Mouse (Mus musculus) midbrain, embryonic 16.5 days (tissue): ENCODE results near the gene Ddx10. TPM values are rescaled to one million over a fixed set of nuclear protein-coding genes. Genes with fewer than 3 reads are reported as not detected.

ENCODE experiments used
- ATAC-seq: fragments of 200-750 bp; cut with Nextera tagmentation; 2 replicates; pipeline ENCODE4 v1.8.0; 2017; ENCODE audit warnings: moderate TSS enrichment
- H3K27ac ChIP-seq: fragments of 300-500 bp; sonication (generic); 2 replicates; pipeline ENCODE4 v1.5.1; 2014; ENCODE audit warnings: mild to moderate bottlenecking, low read length, mixed read lengths
- H3K27me3 ChIP-seq: fragments of 300-500 bp; sonication (generic); 2 replicates; pipeline ENCODE4 v1.6.1; 2014; ENCODE audit warnings: low read depth, low read length, mixed read lengths; ENCODE audit not compliant: control insufficient read depth, insufficient read depth
- H3K36me3 ChIP-seq: fragments of 300-500 bp; sonication (generic); 2 replicates; pipeline ENCODE4 v1.6.1; 2014; ENCODE audit warnings: mild to moderate bottlenecking, low read length, moderate library complexity, mixed read lengths; ENCODE audit not compliant: control insufficient read depth, insufficient read depth
- H3K4me1 ChIP-seq: fragments of 300-500 bp; sonication (generic); 2 replicates; pipeline ENCODE4 v1.6.1; 2014; ENCODE audit warnings: mild to moderate bottlenecking, low read length, mixed read lengths; ENCODE audit not compliant: control insufficient read depth, insufficient read depth
- H3K4me2 ChIP-seq: fragments of 300-500 bp; sonication (generic); 2 replicates; pipeline ENCODE4 v1.6.1; 2014; ENCODE audit warnings: mild to moderate bottlenecking, low read length, mixed read lengths
- H3K4me3 ChIP-seq: fragments of 300-500 bp; sonication (generic); 2 replicates; pipeline ENCODE4 v1.5.1; 2014; ENCODE audit warnings: low read depth, mild to moderate bottlenecking, low read length, moderate library complexity, mixed read lengths
- H3K9ac ChIP-seq: fragments of 300-500 bp; sonication (generic); 2 replicates; pipeline ENCODE4 v1.6.1; 2014; ENCODE audit warnings: low read depth, low read length, mixed read lengths
- H3K9me3 ChIP-seq: fragments of 300-500 bp; sonication (generic); replicated peaks from 2 replicates; pipeline ENCODE4 v1.6.1; 2014; ENCODE audit warnings: mild to moderate bottlenecking, low read length, mixed read lengths; ENCODE audit not compliant: control insufficient read depth, poor library complexity, severe bottlenecking
- WGBS: fragments of 180-500 bp; shearing (Covaris S2); extraction: QIAGEN DNeasy Blood & Tissue Kit; methylation state at CpG from one replicate; pipeline ENCODE4 v1.1.7; 2014; 5-methylcytosine and 5-hydroxymethylcytosine counted together
- polyA plus RNA-seq: library from polyadenylated mRNA; unstranded; fragments of >200 nt; fragmentation: Nextera tagmentation; extraction: Ambion mirVana; gene quantifications from 2 replicates; pipeline ENCODE4 v1.2.1, GENCODE M21; 2015

Ddx10 gene
- polyA plus RNA-seq, 1 experiment from 2014 or later = 24.8 TPM

DNA sequence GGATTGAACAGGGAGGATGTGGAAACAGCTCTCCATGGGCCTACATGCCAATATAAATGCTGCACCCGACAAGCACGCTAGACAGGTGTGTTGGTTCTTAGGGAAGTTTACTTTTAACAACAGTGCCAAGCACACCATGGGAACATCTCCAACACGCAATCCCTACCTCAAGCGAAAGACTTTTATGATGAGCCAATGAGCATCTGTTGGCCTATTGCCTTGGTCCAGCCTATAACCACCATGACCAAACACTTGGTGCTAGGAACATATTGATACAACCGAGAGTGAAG, 21.6 kb upstream of the Ddx10 start:
- Histone ChIP-seq H3K9me3 (no peaks in the 10 kb centered on the region), H3K27ac (no peak overlapping the region), H3K36me3 (no peaks in the 10 kb centered on the region), H3K9ac (no peak overlapping the region), H3K4me3 (no peak overlapping the region), H3K4me1 (no peaks in the 10 kb centered on the region), H3K4me2 (no peak overlapping the region), H3K27me3 (no peaks in the 10 kb centered on the region)
- 92% methylated on average over 5 of the region's 5 CpGs for WGBS
- ATAC-seq = no peak

DNA sequence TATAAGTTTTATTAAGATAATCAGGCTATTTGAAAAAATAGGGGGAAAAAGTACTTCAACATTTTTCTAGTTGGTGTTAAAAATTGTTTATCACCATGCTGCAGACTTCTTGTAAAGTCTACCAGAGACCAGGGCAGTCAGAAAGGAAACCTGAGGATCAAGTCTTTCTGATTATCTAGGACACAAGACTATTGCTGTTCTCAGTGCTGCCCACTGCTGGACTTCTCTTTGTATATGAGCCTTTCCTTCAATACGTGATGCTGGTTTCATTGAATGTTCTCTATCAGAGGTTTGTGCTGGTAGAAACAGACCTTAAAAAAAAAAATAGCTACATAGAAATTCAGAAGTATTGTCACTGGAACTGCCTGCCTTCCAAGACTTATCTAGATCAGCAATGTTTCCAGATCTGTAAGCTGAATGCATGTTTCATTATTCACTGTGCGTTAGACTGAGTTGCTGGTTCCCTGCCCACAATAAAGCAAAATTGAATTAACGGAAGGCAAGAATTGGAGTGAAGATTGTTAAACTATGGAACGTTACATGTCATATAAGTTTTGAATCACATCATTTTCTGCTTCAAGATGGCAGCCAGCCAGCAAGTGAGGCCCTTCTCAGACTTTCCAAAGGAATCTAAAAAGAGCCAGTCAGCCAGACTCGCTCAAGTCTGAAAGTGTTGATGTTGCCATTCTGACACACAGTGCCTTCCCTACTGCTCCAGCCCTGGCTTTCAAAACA, 21.0 kb upstream of the Ddx10 start:
- Histone ChIP-seq H3K4me1 (no peaks in the 10 kb centered on the region), H3K9me3 (no peaks in the 10 kb centered on the region), H3K36me3 (no peaks in the 10 kb centered on the region), H3K27me3 (no peaks in the 10 kb centered on the region), H3K9ac (no peak overlapping the region), H3K4me3 (no peak overlapping the region), H3K27ac (no peak overlapping the region), H3K4me2 (no peak overlapping the region)
- no peak for ATAC-seq
- 76% methylated on average over 5 of the region's 5 CpGs for WGBS

DNA sequence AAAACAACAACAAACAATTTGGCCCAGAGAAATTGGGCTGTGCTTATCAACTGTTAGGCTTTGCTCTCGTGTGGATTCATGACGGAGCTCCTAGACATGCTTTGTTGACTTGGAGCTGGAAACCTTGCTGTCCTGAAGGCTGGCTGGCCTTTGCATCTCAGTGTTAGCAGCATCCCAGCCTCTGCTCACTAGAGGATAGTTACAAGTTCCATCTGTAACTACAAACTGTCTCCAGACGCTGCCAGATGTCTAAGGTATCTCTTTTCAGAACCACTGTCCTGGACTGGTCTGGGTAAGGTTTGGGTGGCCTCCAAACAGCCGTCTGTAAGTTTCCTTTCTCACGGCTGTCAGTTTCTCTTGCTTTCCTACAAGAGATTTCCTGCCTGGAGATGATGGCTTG, 20.2 kb upstream of the Ddx10 start:
- Histone ChIP-seq H3K9me3 (no peaks in the 10 kb centered on the region), H3K27me3 (no peaks in the 10 kb centered on the region), H3K36me3 (no peaks in the 10 kb centered on the region), H3K9ac (no peak overlapping the region), H3K4me3 (no peak overlapping the region), H3K27ac (no peak overlapping the region), H3K4me2 (no peak overlapping the region), H3K4me1 (no peaks in the 10 kb centered on the region)
- WGBS = 84% methylated on average over 5 of the region's 5 CpGs
- ATAC-seq = no peak

DNA sequence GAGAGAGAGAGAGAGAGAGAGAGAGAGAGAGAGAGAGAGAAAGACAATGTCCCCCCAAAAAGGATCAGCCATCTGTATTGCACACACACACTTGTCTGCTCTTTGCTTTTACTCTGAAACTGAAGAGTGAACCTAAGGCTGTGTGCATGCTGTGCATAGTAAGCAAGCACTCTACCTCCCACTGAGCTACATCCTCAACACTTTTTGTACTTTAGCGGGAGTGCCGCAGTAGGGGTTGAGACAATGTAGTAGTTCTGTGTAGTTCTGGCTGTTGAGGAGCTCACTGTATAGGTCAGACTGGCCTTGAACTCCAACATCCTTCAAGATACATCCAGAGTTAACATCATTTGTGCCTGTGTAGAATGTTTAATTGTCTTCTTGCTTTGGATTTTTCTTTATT, 17.7 kb upstream of the Ddx10 start:
- no peak overlapping the region for H3K27ac ChIP-seq
- no peak overlapping the region for H3K4me3 ChIP-seq
- no peak for ATAC-seq
- no peaks in the 10 kb centered on the region for H3K4me1 ChIP-seq
- no peaks in the 10 kb centered on the region for H3K9me3 ChIP-seq
- no peaks in the 10 kb centered on the region for H3K27me3 ChIP-seq
- H3K4me2 ChIP-seq = no peak overlapping the region
- 61% methylated on average over 2 of the region's 2 CpGs for WGBS
- no peak overlapping the region for H3K9ac ChIP-seq
- no peaks in the 10 kb centered on the region for H3K36me3 ChIP-seq

DNA sequence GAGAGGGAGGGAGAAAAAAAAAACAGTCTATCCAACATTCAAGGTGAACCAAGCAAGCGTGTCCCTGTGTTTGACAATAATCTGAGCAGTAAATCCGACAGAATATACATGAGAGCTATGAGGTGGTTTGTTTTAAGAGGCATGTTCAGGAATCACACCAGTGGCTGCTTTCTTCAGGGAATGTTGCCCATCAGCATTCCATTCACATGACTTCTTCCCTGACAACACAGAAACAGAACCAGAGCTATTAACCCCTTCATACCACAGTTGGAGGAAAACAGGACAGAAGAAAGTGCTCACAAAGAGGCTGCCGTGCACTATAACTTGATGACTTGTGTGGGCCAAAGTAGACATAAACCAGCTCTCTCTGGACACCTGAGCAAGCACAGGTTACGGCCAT, 16.5 kb upstream of the Ddx10 start:
- no peaks in the 10 kb centered on the region for H3K27me3 ChIP-seq
- WGBS = 67% methylated on average over 4 of the region's 4 CpGs
- no peak overlapping the region for H3K9ac ChIP-seq
- H3K4me2 ChIP-seq = no peak overlapping the region
- ATAC-seq = no peak
- H3K4me1 ChIP-seq = no peaks in the 10 kb centered on the region
- no peak overlapping the region for H3K4me3 ChIP-seq
- no peaks in the 10 kb centered on the region for H3K36me3 ChIP-seq
- H3K27ac ChIP-seq = no peak overlapping the region
- no peaks in the 10 kb centered on the region for H3K9me3 ChIP-seq

DNA sequence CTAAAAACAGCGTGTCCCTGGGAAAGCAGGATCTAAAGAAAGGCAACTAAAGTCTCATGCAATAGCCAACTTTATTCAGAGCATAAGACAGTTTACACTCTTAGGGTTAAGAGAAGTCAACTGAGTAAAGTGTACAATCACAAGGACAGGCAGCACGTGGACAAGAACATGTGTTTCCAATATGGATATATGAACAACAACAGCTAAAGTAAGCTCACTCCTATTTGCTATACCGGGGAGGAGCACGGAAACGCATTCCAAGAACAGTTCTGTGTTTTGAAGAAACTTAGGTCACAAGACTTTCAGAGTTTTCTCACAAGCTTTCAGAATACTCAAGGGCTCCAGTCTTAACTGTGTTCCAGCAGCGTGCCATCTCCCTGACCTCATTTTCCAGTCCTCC, 10.3 kb upstream of the Ddx10 start:
- H3K4me2 ChIP-seq = no peak overlapping the region
- H3K4me1 ChIP-seq = no peaks in the 10 kb centered on the region
- WGBS = 52% methylated on average over 6 of the region's 6 CpGs
- ATAC-seq = no peak
- no peaks in the 10 kb centered on the region for H3K27me3 ChIP-seq
- no peak overlapping the region for H3K4me3 ChIP-seq
- no peak overlapping the region for H3K27ac ChIP-seq
- H3K36me3 ChIP-seq = no peaks in the 10 kb centered on the region
- H3K9ac ChIP-seq = no peak overlapping the region
- no peaks in the 10 kb centered on the region for H3K9me3 ChIP-seq

DNA sequence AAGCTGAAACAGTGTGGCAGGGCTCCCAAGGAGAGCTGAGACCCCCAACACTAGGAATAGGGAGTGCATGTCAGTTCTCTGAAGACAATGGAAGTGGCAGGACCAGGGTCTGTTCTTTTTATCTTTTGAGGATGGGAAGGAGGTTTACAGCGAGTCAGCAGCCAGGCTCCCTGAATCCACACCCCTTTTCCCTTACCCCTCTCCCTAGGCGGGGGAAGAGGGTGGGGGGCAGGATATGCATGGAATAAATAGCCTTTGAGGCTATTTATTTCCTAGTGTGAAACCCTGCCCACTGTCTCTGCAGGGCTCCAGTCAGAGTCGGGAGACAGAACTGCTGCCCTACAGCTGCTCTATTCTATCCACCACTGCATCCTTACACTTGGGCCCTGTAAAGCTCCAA, 9.9 kb upstream of the Ddx10 start:
- ATAC-seq = no peak
- Histone ChIP-seq H3K9ac (no peak overlapping the region), H3K27me3 (no peaks in the 10 kb centered on the region), H3K4me1 (no peaks in the 10 kb centered on the region), H3K27ac (no peak overlapping the region), H3K4me2 (no peak overlapping the region), H3K4me3 (no peak overlapping the region), H3K9me3 (no peaks in the 10 kb centered on the region), H3K36me3 (no peaks in the 10 kb centered on the region)
- 2% methylated on average over 3 of the region's 3 CpGs for WGBS

DNA sequence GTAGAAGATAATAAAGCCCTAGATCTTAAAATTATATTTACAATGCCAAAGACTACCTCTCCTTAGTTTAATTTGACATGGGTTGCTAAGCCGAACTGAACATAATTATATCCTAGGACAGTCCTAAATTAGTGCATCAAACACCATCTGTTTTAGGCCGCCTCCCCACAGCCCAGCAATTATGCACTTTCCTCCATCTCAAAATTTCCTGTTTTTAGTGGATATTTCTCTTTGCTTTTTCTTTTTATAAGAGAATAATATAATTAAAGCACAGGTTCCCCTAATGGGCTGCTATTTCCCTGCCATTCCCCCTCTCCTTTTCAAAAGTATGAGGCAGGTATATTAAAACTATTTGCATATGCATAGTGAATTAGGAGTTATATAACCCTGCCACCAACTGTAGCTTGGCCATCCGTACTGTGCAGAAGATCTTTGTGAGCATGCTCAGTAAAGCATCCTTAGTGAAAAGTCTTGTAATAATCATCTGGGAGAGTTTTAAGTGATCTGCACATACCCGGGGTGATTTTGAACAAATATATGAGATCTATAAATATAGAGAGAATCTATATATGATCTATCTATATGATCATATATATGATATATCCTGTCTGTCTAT, 8.9 kb upstream of the Ddx10 start:
- Histone ChIP-seq H3K4me2 (no peak overlapping the region), H3K27me3 (no peaks in the 10 kb centered on the region)
- WGBS = 83% methylated on average over 4 of the region's 4 CpGs

DNA sequence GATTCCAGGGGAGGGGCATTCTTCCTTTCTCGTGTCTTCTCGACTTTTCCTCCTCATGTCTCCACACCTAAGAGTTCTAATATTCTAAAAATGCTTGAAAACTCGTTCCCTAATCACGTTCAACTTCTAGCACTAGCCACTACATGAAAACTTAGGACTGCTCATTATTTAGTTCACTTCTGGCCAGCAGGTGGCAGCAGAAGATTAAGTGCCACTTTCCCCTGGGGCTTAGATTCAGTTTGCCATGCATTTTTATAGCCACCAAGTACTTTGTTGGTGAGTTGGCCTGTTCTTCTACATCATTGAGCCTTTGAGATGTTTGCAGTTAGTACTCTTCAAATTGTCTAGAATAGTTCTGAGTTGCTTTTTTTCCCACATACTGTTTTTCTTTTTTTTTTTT, 6.5 kb upstream of the Ddx10 start:
- Histone ChIP-seq H3K27me3 (no peaks in the 10 kb centered on the region), H3K9me3 (no peaks in the 10 kb centered on the region), H3K9ac (no peak overlapping the region), H3K36me3 (no peaks in the 10 kb centered on the region), H3K4me1 (no peaks in the 10 kb centered on the region), H3K27ac (no peak overlapping the region), H3K4me3 (no peak overlapping the region), H3K4me2 (no peak overlapping the region)
- WGBS = 9% methylated on average over 4 of the region's 4 CpGs
- peak; percentile 51; the same call in 1 of the 2 replicates for ATAC-seq

More for the DNA sequence above, 8.9 kb upstream of the Ddx10 start:
- H3K9me3 ChIP-seq = no peaks in the 10 kb centered on the region
- H3K27ac ChIP-seq = no peak overlapping the region
- no peaks in the 10 kb centered on the region for H3K36me3 ChIP-seq
- no peak overlapping the region for H3K9ac ChIP-seq
- H3K4me1 ChIP-seq = no peaks in the 10 kb centered on the region
- no peak for ATAC-seq
- no peak overlapping the region for H3K4me3 ChIP-seq
